Mouse (Mus musculus): ENCODE data around the gene Nat8f2. TPM values are rescaled to one million over a fixed set of nuclear protein-coding genes. Genes with fewer than 3 reads are reported as not detected.

Nat8f2 gene
- 0.05 and 0.07 TPM in 2 replicates for polyA plus RNA-seq (2012; rRNA removed)

GRCm38 (mm10) chr6:85869006-85869405 is at the start of gene Nat8f2:
TSS of gene Nat8f2 (minus strand) at chr6:85869158.

GRCm38 (mm10) chr6:85915539-85916513 is 46.9 kb upstream of the Nat8f2 start, which contains the start of gene Nat8f1:
TSS of gene Nat8f1 (minus strand) at chr6:85915687.

DNA sequence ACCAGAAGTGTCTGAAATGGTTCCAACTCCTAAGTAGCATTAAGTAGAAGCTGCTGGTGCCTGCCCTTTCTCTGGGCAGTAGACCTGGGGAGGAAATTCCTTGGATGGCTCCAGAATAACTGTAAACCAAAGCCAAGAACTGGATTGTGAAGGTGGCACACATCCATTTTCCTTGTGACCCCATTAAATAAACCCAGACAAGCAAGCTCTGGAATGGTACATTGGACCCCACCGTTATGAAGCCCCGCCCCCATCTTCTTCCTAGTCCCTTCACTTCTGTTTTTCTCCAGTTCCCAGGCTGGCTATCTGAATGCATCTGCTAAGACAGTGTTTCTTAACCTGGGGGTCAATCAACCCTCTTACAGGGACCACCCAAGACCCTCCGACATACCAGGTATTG is 42.6 kb upstream of the Nat8f2 start, which contains the start of gene Tprkb:
Gene Tprkb (plus strand): TSS at position 279 of the 400 bp plus-strand sequence.

GRCm38 (mm10) chr6:85904642-85905061 is 35.7 kb upstream of the Nat8f2 start, which contains the start of gene Nat8f4:
TSS of gene Nat8f4 (minus strand) at chr6:85904884.

DNA sequence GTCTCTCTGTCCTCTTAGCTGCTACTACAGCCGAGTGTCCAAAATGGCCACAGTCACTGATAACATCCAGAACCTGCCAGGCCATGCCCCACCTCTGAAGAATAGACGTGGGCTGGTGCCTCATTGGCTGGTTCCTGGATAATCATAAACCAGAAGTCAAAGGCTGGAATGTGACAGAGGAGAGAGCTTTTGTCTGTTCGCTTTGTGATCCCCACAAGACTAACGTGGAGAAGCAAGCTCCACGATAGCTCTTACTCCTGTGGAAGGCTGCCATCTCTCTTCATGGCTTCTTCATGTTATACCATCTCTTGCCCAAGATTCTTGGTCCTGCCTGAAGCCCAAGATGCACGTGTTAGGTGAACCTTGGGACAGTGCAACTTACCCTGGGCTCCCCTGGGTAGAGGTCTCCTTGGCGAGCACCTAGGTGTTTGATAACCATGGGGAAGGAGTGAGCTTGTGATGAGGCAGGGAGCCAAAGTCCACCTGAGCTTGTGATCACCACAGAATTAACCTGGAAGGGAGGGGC is 37.1 kb downstream of the Nat8f2 start, which contains the start of gene Nat8:
Gene Nat8 (minus strand): TSS at position 287 of the 526 bp plus-strand sequence.

GRCm38 (mm10) chr6:85820837-85821236 is 48.1 kb downstream of the Nat8f2 start, which contains the start of the genes Nat8f6 and Nat8f5:
TSS of gene Nat8f6 (minus strand) at chr6:85820954.
TSS of gene Nat8f5 (minus strand) at chr6:85820972.

Other genes starting within 250 kb of the Nat8f2 start
- not detected in 2 replicates for gene Nat8f7, start 156.0 kb downstream of the Nat8f2 start, polyA plus RNA-seq (2012; rRNA removed)
- 0.05 TPM in 1 of 2 replicates, not detected in the other for gene Nat8f3, start 103.4 kb downstream of the Nat8f2 start, polyA plus RNA-seq (2012; rRNA removed)
- not detected in 2 replicates for gene Nat8f6, start 48.2 kb downstream of the Nat8f2 start, polyA plus RNA-seq (2012; rRNA removed)
- gene Nat8f5, start 48.2 kb downstream of the Nat8f2 start, polyA plus RNA-seq (2012; rRNA removed) = 0.09 TPM in 1 of 2 replicates, not detected in the other
- not detected in 2 replicates for gene Nat8, start 37.1 kb downstream of the Nat8f2 start, polyA plus RNA-seq (2012; rRNA removed)
- gene Nat8f4, start 35.7 kb upstream of the Nat8f2 start, polyA plus RNA-seq (2012; rRNA removed) = 3.7 and 4.4 TPM in 2 replicates
- 34.3 and 34.4 TPM in 2 replicates for gene Tprkb, start 42.7 kb upstream of the Nat8f2 start, polyA plus RNA-seq (2012; rRNA removed)
- gene Nat8f1, start 46.5 kb upstream of the Nat8f2 start, polyA plus RNA-seq (2012; rRNA removed) = 15.1 and 15.3 TPM in 2 replicates
- gene Dusp11, start 92.5 kb upstream of the Nat8f2 start, polyA plus RNA-seq (2012; rRNA removed) = 145 and 163 TPM in 2 replicates
- not detected in 2 replicates for gene Figla, start 147.0 kb upstream of the Nat8f2 start, polyA plus RNA-seq (2012; rRNA removed)
- gene Add2, start 159.5 kb upstream of the Nat8f2 start, polyA plus RNA-seq (2012; rRNA removed) = 125 and 148 TPM in 2 replicates

Measured in central nervous system, embryonic 14 days (tissue).